In genomic region chr1:36059959-36060953, GRCm38 (mm10) we compare ENCODE assay signal across 9 mouse cellular contexts. TPM values are rescaled to one million over a fixed set of nuclear protein-coding genes. Genes with fewer than 3 reads are reported as not detected.
DNase-seq lines count a peak whose midpoint lies in the region; ATAC-seq and TF ChIP-seq lines count a peak whose summit lies in the region.
"Had no signal": no experiment of that assay in that cellular context is flagged by ENCODE, and none has a peak within 500 bp of the region (broad histone marks: within the 10 kb centered on the region; RNA-seq: fewer than 3 reads in every experiment).

No protein-coding gene starts in this region.

- WGBS in midbrain, embryonic 14.5 days: 23% methylated on average over 13 of the region's 13 CpGs

- no peaks in the 10 kb centered on the region for H3K9me3 ChIP-seq in midbrain, embryonic 14.5 days (ENCODE audit: control insufficient read depth, low read length)

- no peak overlapping the region for H3K4me3 ChIP-seq in embryonic fibroblast, embryonic 13.5 days (ENCODE audit: insufficient read depth, low read length)
- H3K4me3 ChIP-seq in midbrain, embryonic 14.5 days (replicated peaks; ENCODE audit: low read depth, low read length): no peak overlapping the region

- H3K4me2 ChIP-seq in midbrain, embryonic 14.5 days (ENCODE audit: low read length): no peak overlapping the region

- no peaks in the 10 kb centered on the region for H3K4me1 ChIP-seq in embryonic fibroblast, embryonic 13.5 days (ENCODE audit: control insufficient read depth, insufficient read depth, low read length)
- H3K4me1 ChIP-seq in midbrain, embryonic 14.5 days (ENCODE audit: control insufficient read depth, insufficient read depth, low read length): peaks cover 16% of the 10 kb centered on the region; the same call in 1 of the 2 replicates

- no peak for ATAC-seq in midbrain, embryonic 14.5 days (ENCODE audit: low FRiP score, low TSS enrichment)
- ATAC-seq: intestine, postnatal 0 days had no signal

- peak overlapping the region; percentile 34 for H3K27ac ChIP-seq in embryonic fibroblast, embryonic 13.5 days (ENCODE audit: insufficient read depth, low read length)
- H3K27ac ChIP-seq in midbrain, embryonic 14.5 days (replicated peaks; ENCODE audit: low read depth, low read length): no peak overlapping the region

- TF ChIP-seq POLR2A in embryonic fibroblast, embryonic 13.5 days (IDR thresholded peaks at IDR 0.05; ENCODE audit: low read depth, low read length): no peak

- H3K27me3 ChIP-seq in midbrain, embryonic 14.5 days (ENCODE audit: control insufficient read depth, insufficient read depth, low read length): no peaks in the 10 kb centered on the region

- H3K36me3 ChIP-seq in midbrain, embryonic 14.5 days (ENCODE audit: control insufficient read depth, insufficient read depth, low read length): no peaks in the 10 kb centered on the region

- DNase-seq in kidney, adult 18-20 months: peak; percentile 9
- DNase-seq in kidney, adult 8-10 months: no peak
- DNase-seq in R1 (ENCODE audit: low read depth, low spot score): peak; percentile 91
- peak; percentile 31 for DNase-seq in midbrain, embryonic 14.5 days
- DNase-seq in thymus, adult 18-20 months: no peak
- no peak for DNase-seq in cerebellum, postnatal 25 days
- DNase-seq in cerebellum, postnatal 4 days (ENCODE audit: low spot score in 2 of 2): no peak

- H3K9ac ChIP-seq in midbrain, embryonic 14.5 days (replicated peaks; ENCODE audit: low read length): no peak overlapping the region

- TF ChIP-seq CTCF in embryonic fibroblast, embryonic 13.5 days (IDR thresholded peaks at IDR 0.05; ENCODE audit: borderline replicate concordance, insufficient read depth, low read length): no peak

RNA-seq across cellular contexts. Expression of gene Hs6st1, which starts 7.9 kb away (rescaled TPM):
- 64.9 and 96.5 TPM in 2 replicates for polyA plus RNA-seq in embryonic fibroblast, embryonic 13.5 days (2011; ENCODE audit: insufficient read length, low read depth, missing spikeins)
- 18.2 and 18.5 TPM in 2 replicates for polyA plus RNA-seq in midbrain, embryonic 14.5 days (2014; fragmentation: Nextera tagmentation; extraction: Ambion mirVana)

Comparison
In these comparisons a context has a peak if more than half of its experiments do, and no peak if none do; other contexts are left out.
1. DNase-seq: peak in kidney, adult 18-20 months (single experiment), R1 (single experiment) and midbrain, embryonic 14.5 days (single experiment); none in kidney, adult 8-10 months (0 of 2), thymus, adult 18-20 months (0 of 2), cerebellum, postnatal 25 days (0 of 2) and cerebellum, postnatal 4 days (0 of 2).